In the genomic region with DNA sequence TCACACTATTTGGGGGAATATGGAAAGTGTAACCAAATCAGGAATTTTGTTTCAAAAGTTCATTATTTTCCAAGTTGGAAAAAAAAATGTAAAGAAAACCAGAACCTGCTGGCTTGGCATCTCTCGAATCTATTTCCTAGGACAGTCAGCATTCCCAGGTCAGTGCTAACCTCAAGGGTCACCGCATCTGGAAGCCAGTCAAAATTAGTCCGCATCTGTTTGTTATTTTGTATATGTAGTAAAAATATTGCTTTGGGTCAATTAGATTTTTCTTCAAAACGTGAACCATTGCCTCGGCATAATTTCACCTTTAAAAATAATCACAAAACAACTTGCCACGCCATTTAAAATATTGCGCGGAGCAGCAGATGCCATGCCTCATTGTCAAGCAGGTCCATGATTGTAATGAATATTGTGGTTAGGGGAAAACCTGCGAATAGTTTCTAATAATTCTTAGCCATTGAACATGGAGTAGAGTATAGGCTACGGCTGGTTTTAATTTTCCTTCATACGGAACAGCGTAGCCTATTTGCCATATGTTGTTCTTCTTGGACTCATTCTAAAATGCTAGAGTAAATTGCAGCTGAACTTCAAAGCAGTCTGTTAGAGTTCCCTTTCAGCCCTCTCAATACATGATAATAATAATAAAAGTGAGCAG, we compare ENCODE assay signal across 19 mouse cellular contexts.
"Had no signal": no experiment of that assay in that cellular context is flagged by ENCODE, and none has a peak within 500 bp of the region (broad histone marks: within the 10 kb centered on the region; RNA-seq: fewer than 3 reads in every experiment).

No protein-coding gene starts in this region.

- H3K9ac ChIP-seq: limb, embryonic 15.5 days; liver, embryonic 14.5 days; liver, postnatal 0 days; lung, embryonic 14.5 days; midbrain, embryonic 12.5 days; midbrain, embryonic 15.5 days; neural tube, embryonic 12.5 days; neural tube, embryonic 15.5 days had no signal

- ATAC-seq: liver, postnatal 0 days; lung, postnatal 0 days; midbrain, embryonic 15.5 days had no signal

- H3K4me1 ChIP-seq: limb, embryonic 15.5 days; midbrain, embryonic 12.5 days; midbrain, embryonic 15.5 days; neural tube, embryonic 12.5 days; neural tube, embryonic 15.5 days had no signal

- H3K27ac ChIP-seq: kidney, postnatal 0 days; layer of hippocampus, adult 2 months; limb, embryonic 15.5 days; liver, embryonic 14.5 days; macrophage; midbrain, embryonic 12.5 days; midbrain, embryonic 15.5 days; neural tube, embryonic 12.5 days; neural tube, embryonic 15.5 days had no signal

- H3K9me3 ChIP-seq: limb, embryonic 15.5 days; midbrain, embryonic 12.5 days; midbrain, embryonic 15.5 days; neural tube, embryonic 12.5 days; neural tube, embryonic 15.5 days had no signal

- H3K27me3 ChIP-seq: limb, embryonic 15.5 days; midbrain, embryonic 12.5 days; midbrain, embryonic 15.5 days; neural tube, embryonic 12.5 days; neural tube, embryonic 15.5 days had no signal

- H3K36me3 ChIP-seq: limb, embryonic 15.5 days; midbrain, embryonic 12.5 days; midbrain, embryonic 15.5 days; neural tube, embryonic 12.5 days; neural tube, embryonic 15.5 days had no signal

- H3K4me3 ChIP-seq: layer of hippocampus, adult 2 months; limb, embryonic 15.5 days; midbrain, embryonic 12.5 days; midbrain, embryonic 15.5 days; neural tube, embryonic 12.5 days; neural tube, embryonic 15.5 days had no signal

- DNase-seq: kidney, postnatal 25 days; layer of hippocampus, adult 9-11 months; liver, postnatal 0 days; lung, embryonic 14.5 days; right cerebral cortex, adult 18-20 months; right cerebral cortex, postnatal 14 days; right cerebral cortex, postnatal 4 days; thymus, postnatal 25 days had no signal

- H3K4me2 ChIP-seq: limb, embryonic 15.5 days; liver, embryonic 11.5 days; lung, embryonic 14.5 days; midbrain, embryonic 12.5 days; midbrain, embryonic 15.5 days; neural tube, embryonic 12.5 days; neural tube, embryonic 15.5 days had no signal
